Mouse (Mus musculus) adrenal gland, adult (tissue): Measurements from ENCODE around the gene Dcaf8.

Experiments used
- DNase-seq, 2 experiments: peaks; one replicate each; pipeline ENCODE4 v3.0.0; 2022 to 2023; ENCODE audit warnings: low spot score in 1 of 2; ENCODE audit not compliant: inconsistent age in 2 of 2

Gene Dcaf8

DNA sequence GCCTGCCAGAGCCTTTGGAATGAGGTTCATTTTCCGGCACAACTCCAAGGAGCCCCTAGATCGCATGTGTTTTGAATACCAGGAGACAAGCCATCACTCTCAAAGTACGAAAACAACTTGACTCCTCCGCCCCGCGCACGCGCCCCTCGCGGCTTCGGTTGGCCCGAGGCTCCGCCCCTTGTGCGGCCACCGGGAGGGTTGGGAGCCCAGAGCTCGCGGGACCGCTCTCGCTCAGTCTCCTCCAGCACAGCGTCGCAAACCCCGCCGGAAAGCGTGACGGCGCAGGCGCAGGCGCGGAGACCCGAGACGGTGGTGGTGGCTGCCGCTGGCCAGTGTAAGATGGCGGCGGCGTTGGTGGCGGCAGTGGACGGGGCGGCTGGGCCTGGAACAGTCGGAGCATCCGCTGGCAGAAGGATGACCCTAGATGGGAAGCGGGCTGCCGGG is at the start of gene Dcaf8:
Gene Dcaf8 (plus strand): TSS at position 250 of the 444 bp plus-strand sequence.
- DNase-seq = peak; percentile 99

DNA sequence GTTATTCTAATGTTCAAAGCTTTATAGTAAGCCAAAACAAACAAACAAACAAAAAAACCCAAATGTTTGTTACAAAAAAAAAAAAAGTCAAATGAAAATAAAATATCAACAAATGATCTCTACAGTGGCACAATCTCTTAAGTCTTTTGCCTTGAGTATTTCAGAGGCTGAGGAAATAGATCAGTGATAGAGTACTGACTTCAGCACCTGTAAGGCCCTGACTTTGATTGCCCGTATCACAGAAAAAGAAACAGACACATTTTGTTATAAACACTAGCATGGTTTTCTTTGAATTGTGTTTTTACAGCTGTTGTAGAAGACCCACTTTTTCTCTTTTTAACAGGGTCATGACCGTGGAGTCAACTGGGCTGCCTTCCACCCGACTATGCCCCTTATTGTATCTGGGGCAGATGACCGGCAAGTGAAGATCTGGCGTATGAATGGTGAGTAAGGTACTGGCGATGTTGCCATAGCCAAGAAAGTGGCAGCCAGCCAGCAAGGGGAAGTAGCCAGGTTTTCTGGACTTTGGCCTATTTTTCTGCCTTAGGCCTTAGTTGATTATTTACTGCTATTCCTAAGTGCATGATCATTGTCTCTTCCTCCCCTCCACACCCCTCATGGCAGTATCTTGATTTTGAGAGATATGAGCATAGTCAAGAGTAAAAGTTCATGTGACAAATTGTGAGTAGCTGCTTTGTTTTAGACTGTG is 48.4 kb upstream of the Dcaf8 start:
- DNase-seq = peak in 1 of 2 experiments; percentile 58

DNA sequence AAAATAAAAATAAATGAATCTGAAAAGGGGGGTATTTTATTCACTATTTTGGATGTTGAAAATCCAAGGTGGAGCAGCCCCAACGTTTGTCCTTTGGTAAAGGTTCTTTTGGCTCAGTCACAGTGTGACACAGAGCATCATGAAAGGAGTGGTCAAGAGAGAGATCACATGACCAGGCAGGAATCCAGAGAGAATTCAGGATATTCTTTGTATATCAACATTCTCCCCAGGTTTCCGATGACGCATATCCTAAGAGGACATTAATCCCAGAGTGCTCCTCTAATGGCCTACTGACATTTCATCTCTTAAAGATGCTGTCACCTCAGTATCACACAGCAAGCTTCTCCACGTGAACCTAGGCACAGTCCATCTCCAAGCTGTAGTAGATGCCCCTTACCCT is 44.3 kb upstream of the Dcaf8 start:
- no peak for DNase-seq

DNA sequence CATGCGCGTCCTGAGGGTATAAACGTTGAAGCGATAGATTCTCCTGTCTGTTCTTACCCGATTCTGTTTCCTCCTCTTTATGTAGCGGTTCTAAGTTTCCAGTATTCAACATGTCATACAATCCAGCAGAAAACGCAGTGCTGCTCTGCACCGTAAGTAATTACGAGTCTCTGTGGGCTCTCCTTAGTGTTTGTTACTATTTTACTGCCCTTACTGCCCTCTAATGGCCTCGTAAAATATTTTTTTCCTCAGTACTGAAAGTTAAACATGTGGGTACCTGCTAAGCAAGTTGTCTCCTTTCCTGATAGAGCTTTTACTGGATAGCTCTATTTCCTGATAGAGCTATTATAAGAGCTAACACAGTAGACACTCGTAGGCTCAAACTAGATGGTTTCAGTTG is 42.8 kb upstream of the Dcaf8 start:
- no peak for DNase-seq

DNA sequence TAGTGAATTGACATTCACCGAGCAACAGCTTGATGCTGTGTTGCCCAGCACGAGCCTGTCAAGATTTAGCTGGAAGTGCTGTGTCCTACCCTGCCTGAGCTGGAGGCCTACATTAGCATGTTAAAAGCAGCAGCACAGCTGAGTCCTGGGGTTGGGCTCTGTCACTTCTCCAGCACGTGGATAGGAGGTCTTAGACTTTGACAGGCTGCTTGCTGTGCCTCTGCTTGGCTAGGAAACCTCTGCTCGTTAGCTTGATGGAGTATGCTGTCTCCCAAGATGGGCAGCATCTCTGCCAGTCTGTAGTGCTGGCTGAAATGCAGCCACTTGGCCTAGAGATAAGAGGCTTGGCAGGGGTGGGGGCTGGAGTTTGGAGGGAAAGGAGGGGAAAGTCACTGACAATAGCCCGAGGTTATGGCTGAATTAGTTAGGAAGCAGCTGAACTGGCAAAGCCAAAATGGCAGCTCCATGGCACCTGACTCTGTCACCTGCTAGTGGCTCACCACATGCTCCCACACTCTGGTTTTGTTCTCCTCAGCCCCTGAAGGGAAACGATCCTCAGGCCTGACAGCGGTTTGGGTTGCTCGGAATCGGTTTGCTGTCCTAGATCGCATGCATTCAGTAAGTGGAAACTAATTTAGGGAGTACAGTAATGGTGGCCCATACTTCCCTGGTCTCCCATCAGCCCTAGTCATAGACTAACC is 40.0 kb upstream of the Dcaf8 start:
- DNase-seq = no peak

DNA sequence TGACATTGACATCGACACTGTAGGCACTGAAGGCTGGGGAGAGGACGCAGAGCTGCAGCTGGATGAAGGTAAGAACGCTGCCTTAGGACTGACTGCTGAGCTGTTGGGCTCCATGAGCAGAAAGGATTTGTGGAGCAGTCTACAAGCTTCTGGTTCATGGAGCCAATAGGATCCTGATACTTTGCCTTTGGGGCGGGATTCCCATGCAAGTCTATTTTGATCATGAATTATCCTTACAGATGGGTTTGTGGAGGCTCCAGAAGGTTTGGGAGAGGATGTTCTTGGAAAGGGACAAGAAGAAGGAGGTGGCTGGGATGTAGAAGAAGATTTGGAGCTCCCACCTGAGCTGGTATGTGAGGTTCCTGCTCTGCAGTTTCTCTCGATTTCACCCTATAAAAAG is 30.9 kb upstream of the Dcaf8 start:
- DNase-seq = no peak

DNA sequence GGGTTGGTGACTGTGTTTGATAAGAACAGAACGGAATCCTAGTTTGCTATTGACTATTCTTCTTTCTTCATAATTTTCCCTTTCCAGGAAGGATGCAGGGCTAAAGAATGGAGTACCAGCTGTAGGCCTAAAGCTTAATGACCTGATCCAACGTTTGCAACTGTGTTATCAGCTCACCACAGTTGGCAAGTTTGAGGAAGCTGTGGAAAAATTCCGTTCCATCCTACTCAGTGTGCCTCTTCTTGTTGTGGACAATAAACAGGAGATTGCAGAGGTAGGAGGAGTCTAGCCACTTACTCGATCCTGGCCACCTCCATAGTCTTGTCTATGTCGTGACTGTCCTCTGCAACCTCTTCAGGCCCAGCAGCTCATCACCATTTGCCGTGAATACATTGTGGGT is 28.8 kb upstream of the Dcaf8 start:
- DNase-seq = no peak

DNA sequence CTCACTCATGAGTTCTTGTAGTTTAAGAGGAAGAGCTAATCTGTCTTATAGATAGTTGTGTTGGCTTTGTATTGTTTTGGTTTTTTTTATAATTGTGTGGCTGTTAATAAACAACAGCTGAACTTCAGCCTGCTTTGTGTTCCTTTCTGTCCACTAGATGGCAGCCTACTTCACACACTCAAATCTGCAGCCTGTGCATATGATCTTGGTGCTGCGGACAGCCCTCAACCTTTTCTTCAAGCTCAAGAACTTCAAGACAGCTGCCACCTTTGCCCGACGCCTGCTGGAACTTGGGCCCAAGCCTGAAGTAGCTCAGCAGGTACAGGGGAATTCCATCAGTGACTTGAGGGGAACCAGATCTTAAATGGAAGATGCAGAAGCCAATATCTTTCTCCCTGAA is 28.2 kb upstream of the Dcaf8 start:
- peak; percentile 39 to 78 for DNase-seq

DNA sequence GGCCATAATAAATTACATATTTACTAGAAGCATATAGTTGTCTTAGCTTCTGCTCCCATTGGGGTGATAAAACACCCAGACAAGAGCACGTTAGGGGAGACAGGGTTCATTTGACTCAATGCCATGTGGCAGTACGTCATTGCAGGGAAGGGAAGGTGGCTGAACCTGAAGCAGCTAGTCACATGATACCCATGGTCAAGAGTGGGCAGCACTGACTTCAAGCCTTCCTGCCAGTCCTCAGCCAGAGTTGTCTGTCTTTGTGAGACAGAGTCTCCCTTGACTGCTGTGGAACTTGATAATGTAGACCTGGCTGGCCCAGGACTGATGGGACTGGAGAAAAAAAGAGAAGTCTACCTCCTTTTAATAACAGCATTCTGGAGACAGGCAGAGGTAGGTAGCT is 25.2 kb upstream of the Dcaf8 start:
- DNase-seq = no peak

DNA sequence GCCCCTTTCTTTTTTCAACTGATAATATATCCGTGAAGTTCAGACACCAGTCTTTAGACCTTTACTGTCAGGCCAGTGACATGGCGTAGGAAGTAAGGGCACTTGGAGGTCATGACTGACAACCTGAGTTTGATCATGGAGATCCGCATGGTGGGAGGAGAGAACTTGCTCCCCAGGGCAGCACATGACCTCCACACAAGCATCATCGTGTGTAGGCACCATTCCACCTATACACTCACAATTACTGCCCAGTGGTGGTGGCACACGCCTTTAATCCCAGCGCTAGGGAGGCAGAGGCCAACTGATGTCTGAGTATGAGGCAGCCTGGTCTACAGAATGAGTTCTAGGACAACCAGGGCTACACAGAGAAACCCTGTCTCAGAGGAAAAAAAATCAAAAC is 23.3 kb upstream of the Dcaf8 start:
- DNase-seq = no peak

DNA sequence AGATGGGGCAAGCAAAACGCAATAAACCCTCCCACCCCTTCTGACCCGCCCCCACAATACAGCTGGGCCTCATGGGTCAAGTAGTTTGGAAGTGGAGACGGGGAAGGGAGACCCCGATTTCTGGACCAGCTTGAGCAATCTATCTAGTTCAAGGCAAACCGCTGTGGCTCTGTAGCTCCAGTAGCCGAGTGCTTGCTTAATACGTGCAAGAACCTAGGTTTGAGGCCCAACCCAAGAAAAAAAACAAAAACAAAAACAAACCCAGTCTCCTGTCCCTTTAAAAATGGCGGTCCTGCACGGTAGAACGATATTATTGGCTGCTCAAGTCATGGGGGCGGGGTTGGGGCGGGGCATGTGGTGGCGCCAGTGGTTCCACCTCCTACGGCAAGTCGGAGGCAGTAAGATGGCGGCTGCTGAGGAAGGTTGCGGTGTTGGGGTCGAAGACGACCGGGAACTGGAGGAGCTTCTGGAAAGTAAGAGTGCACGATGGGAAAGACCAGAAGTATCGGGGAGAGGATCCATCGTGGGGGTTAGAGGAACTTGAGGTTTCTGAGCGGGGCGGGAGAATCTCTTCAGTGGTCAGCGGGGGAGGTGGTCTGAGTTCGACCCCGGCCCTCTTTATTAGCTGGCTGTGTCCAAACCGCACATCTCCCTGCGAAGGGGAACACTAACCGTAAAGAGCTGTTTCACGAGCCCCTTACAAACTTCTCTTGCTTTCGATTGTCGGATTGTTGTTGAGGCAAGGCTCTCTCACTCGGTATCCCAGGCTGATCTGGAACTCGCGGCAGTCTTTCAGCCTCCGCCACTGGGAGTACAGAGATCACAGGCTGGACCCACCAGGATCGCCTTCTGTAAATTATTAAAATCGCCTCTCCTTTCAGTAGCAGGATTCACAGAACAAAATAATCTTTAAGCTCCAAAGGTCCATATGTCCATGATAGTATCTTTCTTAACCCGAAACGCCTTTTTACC is 21.2 kb upstream of the Dcaf8 start, which contains the start of gene Pex19:
Gene Pex19 (plus strand): TSS at position 380 of the 972 bp plus-strand sequence.
- DNase-seq = peak; percentile 78 to 92

DNA sequence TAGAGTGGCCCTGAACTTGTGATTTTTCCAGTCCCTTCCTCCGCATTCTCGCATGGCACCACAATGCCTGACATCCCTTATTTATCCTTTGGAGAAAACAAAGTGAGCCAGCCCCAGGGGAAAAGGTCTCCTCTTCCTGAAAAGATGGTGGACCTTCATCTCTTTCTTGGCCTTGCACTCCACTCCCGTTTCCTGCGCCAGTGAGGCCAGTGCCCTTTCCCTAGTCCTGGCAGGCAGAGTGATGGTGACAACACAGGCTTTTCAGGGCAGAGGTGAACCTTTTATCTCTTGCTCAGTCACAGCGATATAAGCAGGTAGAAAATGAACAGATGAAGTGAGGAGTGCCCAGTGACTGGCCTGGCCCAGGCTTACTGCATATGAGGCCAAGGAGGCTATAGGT is 20.4 kb upstream of the Dcaf8 start:
- DNase-seq = peak; percentile 42 to 80

DNA sequence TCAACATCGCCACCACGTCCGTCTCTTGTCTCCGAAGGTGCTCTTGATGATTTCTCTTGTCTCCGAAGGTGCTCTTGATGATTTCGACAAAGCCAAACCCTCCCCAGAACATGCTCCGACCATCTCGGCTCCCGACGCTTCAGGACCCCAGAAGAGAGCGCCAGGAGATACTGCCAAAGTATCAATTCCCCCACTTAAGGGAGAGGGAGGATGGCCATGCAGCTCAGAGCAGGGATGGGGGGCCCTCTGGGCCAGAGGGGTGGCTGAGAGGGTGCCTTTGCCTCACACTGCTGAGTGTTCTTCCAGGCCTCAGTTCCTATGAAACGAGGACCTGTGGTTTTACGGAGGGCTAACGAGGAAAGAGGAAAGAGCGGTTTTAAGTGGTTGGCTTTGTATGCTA is 19.3 kb upstream of the Dcaf8 start:
- no peak for DNase-seq

DNA sequence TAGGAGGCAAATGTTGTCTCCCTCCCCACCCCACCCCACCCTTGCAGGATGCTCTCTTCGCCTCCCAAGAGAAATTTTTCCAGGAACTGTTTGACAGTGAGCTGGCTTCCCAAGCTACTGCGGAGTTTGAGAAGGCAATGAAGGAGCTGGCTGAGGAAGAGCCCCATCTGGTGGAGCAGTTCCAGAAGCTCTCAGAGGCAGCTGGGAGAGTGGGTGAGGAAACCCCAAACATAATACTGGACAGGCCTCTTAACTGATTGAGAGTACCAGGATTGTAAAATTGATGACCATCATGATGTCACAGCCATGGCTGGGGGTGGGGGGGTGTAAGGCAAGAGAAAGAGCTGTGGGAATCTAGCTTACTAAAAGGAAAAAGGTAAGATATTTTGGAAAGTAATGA is 18.8 kb upstream of the Dcaf8 start:
- no peak for DNase-seq

DNA sequence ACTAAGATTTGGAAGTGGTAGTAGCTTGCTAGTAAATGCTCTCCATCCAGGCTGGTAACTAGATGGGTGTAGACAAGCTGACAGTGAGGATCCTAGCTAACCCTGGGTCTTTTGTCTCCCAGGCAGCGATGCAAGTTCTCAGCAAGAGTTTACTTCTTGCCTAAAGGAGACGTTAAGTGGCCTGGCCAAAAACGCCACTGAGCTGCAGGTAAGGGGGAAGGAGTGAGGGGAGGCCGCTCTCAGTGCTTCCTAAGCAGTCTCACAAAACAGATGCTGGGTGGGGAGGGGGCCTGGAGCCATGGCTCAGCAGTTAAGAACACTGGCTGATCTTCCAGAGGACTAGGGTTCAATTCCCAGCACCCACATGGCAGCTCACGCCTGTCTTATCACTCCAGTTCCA is 18.1 kb upstream of the Dcaf8 start:
- no peak for DNase-seq

DNA sequence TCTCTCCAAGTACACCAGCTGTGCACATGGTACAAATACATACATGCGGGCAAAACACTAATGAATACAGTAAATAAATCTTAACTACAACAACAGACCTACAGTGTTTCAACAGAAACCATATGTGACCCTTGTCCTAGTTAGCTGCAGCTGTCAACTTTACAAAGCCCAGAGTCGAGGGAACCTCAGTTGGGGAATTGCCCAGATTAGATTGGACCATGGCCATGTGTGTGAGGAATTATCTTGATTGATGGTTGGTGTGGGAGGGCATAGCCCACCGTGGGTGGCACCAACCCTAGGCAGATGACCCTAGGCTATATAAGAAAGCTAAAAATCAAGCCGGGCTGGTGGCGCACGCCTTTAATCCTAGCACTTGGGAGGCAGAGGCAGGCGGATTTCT is 15.6 kb upstream of the Dcaf8 start:
- no peak for DNase-seq

DNA sequence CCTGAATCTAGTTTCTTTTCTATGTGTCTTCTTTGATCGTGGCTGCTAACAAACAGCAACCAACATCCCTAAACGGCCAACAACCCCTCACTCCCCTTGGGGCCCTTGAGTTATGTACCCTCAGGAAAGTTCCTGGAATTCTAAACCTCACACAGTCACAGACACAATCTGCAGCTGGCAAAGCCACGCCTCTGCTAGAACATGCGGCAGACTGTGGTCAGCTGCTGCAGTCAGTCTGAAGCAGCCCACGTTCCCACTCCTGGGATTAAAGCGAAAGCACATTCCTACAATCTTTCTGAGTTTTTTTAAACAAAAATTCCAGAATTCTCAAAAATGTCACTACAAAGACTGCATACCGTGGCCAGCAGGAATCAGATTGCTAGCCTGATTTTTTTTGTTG is 14.3 kb upstream of the Dcaf8 start:
- DNase-seq = no peak

DNA sequence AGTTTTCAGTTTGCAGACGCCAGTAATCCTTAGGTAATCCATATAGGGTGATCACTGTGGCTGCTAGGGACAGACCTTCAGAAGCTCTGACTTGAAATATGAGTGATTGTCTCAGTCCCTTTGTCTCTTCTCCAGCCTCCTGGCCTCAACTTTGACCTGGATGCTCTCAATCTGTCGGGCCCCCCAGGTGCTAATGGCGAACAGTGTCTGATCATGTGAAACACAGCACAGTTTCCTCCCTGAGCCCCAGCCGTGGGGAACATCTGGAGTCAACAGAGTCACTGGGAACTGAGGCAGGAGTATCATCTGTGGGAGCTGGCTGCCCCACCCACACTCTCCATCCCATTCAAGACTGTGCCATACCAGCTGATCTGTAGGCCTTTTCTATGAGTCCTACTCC is 13.8 kb upstream of the Dcaf8 start:
- DNase-seq = no peak

DNA sequence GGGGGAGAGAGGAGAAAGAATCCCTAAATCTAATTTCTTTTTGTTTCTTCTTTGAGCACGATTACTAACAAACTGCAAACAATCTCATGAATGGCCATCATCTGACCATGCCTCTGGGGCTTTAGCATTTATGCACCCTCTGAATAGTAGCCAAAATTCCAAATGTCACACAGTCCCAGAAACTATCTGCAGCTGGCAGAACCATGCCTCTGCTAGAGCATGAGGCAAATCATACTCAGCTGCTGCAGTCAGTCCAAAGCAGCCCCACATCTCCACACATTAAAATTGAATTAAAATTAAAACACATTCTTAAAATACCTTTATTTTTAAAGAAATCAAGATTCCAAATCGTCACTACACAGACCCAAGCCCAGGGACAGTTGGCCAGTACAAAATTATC is 7.7 kb upstream of the Dcaf8 start:
- no peak for DNase-seq

DNA sequence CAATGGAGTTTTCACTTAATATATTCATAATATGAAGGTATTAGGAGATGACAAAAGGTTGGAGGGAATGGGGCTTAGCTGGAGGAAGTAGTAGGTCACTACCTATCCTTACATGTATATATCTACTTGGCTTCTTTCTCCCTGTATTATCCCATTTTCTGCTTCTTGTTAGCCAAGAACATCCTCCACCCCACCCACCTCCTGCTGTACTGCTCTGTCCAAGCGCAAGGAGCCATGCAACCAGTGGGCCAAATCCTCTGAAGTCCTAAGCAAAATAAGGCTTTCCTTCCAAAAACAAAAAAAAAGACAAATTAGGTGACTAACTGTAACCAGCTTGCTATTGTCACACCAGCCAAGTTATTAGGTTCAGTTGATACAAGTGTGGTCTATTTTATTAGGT is 7.1 kb upstream of the Dcaf8 start:
- DNase-seq = no peak

DNA sequence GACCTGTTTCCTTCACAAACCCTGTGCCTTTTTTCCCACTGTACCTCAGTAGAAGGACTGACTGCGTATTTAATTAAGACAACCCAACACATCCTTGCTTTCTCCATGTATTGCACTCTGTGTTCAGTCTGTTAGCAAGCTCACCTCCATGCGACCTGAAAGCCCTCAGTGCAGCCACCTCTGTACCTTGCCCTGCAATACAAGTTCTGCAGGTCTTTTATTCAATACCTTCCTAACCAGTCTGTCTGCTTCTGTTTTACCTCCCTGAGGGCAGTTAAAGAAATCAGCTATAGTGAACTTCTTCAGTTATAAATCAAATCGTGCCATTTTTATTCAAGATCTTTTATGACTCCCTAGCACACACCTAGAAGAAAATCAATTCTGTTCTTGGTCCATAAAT is 6.4 kb upstream of the Dcaf8 start:
- DNase-seq = no peak

DNA sequence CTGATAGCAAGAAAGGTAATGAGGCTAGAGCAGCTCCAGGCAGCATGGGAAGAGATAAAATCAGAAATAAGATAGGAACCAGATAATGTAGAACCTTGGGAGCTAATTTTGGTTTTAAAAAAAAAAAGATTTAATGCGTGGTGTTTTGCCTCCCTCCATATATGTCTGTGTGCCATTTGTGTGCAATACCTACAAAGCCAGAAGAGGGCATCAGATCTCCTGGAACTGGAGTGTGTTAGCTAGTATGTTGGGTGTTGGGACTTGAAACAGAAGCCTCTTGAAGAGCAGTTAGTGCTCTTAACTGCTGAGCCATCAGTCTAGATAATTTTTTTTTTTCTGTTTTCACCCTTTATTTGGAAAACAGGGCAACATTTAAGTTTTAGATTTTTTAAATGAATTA is 4.3 kb upstream of the Dcaf8 start:
- peak; percentile 48 to 85 for DNase-seq
